Comparison of ENCODE assay signal across 7 mouse cellular contexts in the genomic region with DNA sequence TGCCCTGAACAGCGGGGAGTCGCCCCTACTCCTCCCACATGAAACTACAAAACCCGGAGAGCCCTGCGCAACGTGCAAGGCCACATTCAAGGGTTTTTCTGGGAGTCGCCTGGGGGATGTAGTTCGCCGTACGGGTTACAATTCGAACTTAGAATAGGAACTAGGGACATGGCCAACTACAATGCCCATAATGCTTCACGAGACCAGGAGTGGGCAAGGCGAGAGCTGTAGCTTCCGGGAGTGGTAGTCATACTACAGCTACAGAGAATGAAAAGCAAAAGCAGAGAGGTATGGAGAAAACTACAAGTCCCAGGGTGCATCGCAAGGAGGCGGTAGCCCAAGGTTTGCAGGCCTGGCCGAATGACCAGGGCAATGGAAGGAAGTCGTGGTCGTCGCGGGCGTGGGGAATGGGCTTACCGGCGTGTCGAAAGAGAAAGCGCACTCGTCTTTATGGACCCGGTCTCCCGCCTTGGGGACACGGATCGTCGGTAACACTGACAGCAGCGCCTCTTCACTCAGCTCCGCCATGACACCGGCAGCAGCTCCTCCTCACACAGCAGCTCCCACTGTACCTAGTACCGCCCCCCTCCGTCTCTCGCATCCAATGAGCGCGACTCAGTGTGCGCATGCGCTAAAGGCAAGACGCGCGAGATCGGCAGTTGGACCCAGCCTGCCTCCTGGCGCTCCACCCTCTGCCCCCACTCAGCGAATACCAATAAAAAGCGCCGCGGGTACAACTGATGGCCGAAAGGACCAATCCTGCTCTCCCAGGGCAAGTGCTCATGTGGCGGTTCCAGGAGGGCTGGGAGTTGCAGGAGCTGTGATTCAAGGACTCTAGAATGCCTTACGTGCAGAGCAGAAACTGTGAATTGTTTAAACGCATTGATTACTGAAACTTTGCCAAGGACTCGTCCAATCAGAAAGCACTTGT. TPM values are rescaled to one million over a fixed set of nuclear protein-coding genes. Genes with fewer than 3 reads are reported as not detected.
DNase-seq lines count a peak whose midpoint lies in the region; ATAC-seq lines count a peak whose summit lies in the region.

A gene (minus strand): TSS at position 617 of the 931 bp plus-strand sequence.
A gene (plus strand): TSS at position 680 of the 931 bp plus-strand sequence.

- peak within 1 kb of the TSS; percentile 65 for H3K4me3 ChIP-seq in embryonic facial prominence, embryonic 11.5 days (ENCODE audit: low read depth, low read length)
- H3K4me3 ChIP-seq in limb, embryonic 10.5 days = peak within 1 kb of the TSS; percentile 80
- peak within 1 kb of the TSS; percentile 51 for H3K4me3 ChIP-seq in midbrain, embryonic 13.5 days (replicated peaks)

- peaks cover 5% of the 10 kb centered on the region for H3K36me3 ChIP-seq in embryonic facial prominence, embryonic 11.5 days (replicated peaks; ENCODE audit: control insufficient read depth, insufficient read depth, low read depth, low read length)
- peaks cover 64% of the 10 kb centered on the region for H3K36me3 ChIP-seq in limb, embryonic 10.5 days
- H3K36me3 ChIP-seq in midbrain, embryonic 13.5 days = peaks cover 37% of the 10 kb centered on the region

- H3K4me2 ChIP-seq in embryonic facial prominence, embryonic 11.5 days (ENCODE audit: low read depth, low read length) = peak within 1 kb of the TSS; percentile 87
- H3K4me2 ChIP-seq in midbrain, embryonic 13.5 days (replicated peaks) = peak within 1 kb of the TSS; percentile 89

- DNase-seq in adrenal gland, postnatal 14 days = peak; percentile 99
- peak; percentile 100 for DNase-seq in embryonic facial prominence, embryonic 11.5 days (ENCODE audit: low spot score)
- peak; percentile 100 for DNase-seq in kidney, adult 11 months
- peak; percentile 96 for DNase-seq in limb, embryonic 10.5 days (ENCODE audit: low spot score)
- peak; percentile 98 for DNase-seq in spleen, adult 12 weeks (ENCODE audit: low spot score)

- no peaks in the 10 kb centered on the region for H3K27me3 ChIP-seq in embryonic facial prominence, embryonic 11.5 days (ENCODE audit: control insufficient read depth, insufficient read depth, low read length)
- H3K27me3 ChIP-seq in limb, embryonic 10.5 days (ENCODE audit: low read depth, poor library complexity, severe bottlenecking) = no peaks in the 10 kb centered on the region
- no peaks in the 10 kb centered on the region for H3K27me3 ChIP-seq in midbrain, embryonic 13.5 days

- under 1% methylated on average over 55 of the region's 55 CpGs for WGBS in embryonic facial prominence, embryonic 11.5 days
- under 1% methylated on average over 55 of the region's 55 CpGs for WGBS in limb, embryonic 10.5 days
- under 1% methylated on average over 55 of the region's 55 CpGs for WGBS in midbrain, embryonic 13.5 days

- H3K9ac ChIP-seq in embryonic facial prominence, embryonic 11.5 days (replicated peaks; ENCODE audit: low read length) = peak within 1 kb of the TSS; percentile 73
- peak within 1 kb of the TSS; percentile 72 for H3K9ac ChIP-seq in midbrain, embryonic 13.5 days (replicated peaks)

- H3K9me3 ChIP-seq in embryonic facial prominence, embryonic 11.5 days (replicated peaks; ENCODE audit: control insufficient read depth, low read length) = no peaks in the 10 kb centered on the region
- no peaks in the 10 kb centered on the region for H3K9me3 ChIP-seq in limb, embryonic 10.5 days (replicated peaks)
- H3K9me3 ChIP-seq in midbrain, embryonic 13.5 days = no peaks in the 10 kb centered on the region

- H3K27ac ChIP-seq in embryonic facial prominence, embryonic 11.5 days (replicated peaks; ENCODE audit: low read depth, low read length) = peak within 1 kb of the TSS; percentile 72
- peak within 1 kb of the TSS; percentile 90 for H3K27ac ChIP-seq in limb, embryonic 10.5 days
- H3K27ac ChIP-seq in midbrain, embryonic 13.5 days = peak within 1 kb of the TSS; percentile 92

- ATAC-seq in embryonic facial prominence, embryonic 11.5 days (replicated peaks; ENCODE audit: insufficient number of reproducible peaks, low FRiP score, low TSS enrichment, low read depth) = peak; percentile 95
- ATAC-seq in granulocyte monocyte progenitor cell, adult 5-6 weeks (replicated peaks; ENCODE audit: poor library complexity, severe bottlenecking) = peak; percentile 71
- peak; percentile 97 for ATAC-seq in midbrain, embryonic 13.5 days

- no peaks in the 10 kb centered on the region for H3K4me1 ChIP-seq in embryonic facial prominence, embryonic 11.5 days (ENCODE audit: control insufficient read depth, insufficient read depth, low read length)
- H3K4me1 ChIP-seq in limb, embryonic 10.5 days = peaks cover 34% of the 10 kb centered on the region
- H3K4me1 ChIP-seq in midbrain, embryonic 13.5 days (replicated peaks) = peaks cover 35% of the 10 kb centered on the region

RNA-seq across cellular contexts. Expression of the first gene that starts in this region (rescaled TPM):
- 83.2 and 103 TPM in 2 replicates for total RNA-seq in adrenal gland, postnatal 14 days (2021)
- 128 and 133 TPM in 2 replicates for polyA plus RNA-seq in embryonic facial prominence, embryonic 11.5 days (2014; fragmentation: Nextera tagmentation; extraction: Ambion mirVana)
- 88.8 and 89.4 TPM in 2 replicates for total RNA-seq in granulocyte monocyte progenitor cell, adult 5-6 weeks (2014; fragmentation: Nextera tagmentation)
- 93.5 and 98.6 TPM in 2 replicates for total RNA-seq in granulocyte monocyte progenitor cell, adult 5-6 weeks (2017)
- polyA plus RNA-seq in limb, embryonic 10.5 days (2016; fragmentation: Nextera tagmentation; extraction: Ambion mirVana) = 200 and 209 TPM in 2 replicates
- polyA plus RNA-seq in midbrain, embryonic 13.5 days (2015; fragmentation: Nextera tagmentation; extraction: Ambion mirVana) = 202 and 204 TPM in 2 replicates

RNA-seq across cellular contexts. Expression of the second gene that starts in this region (rescaled TPM):
- total RNA-seq in adrenal gland, postnatal 14 days (2021) = 22.2 and 26.1 TPM in 2 replicates
- polyA plus RNA-seq in embryonic facial prominence, embryonic 11.5 days (2014; fragmentation: Nextera tagmentation; extraction: Ambion mirVana) = 210 and 212 TPM in 2 replicates
- 86.1 and 89.0 TPM in 2 replicates for total RNA-seq in granulocyte monocyte progenitor cell, adult 5-6 weeks (2014; fragmentation: Nextera tagmentation)
- 128 and 162 TPM in 2 replicates for total RNA-seq in granulocyte monocyte progenitor cell, adult 5-6 weeks (2017)
- polyA plus RNA-seq in limb, embryonic 10.5 days (2016; fragmentation: Nextera tagmentation; extraction: Ambion mirVana) = 243 and 250 TPM in 2 replicates
- 82.7 and 89.5 TPM in 2 replicates for polyA plus RNA-seq in midbrain, embryonic 13.5 days (2015; fragmentation: Nextera tagmentation; extraction: Ambion mirVana)

Comparison
In these comparisons a context has a peak if more than half of its experiments do, and no peak if none do; other contexts are left out.
1. Peak in every context shown above with its lines: DNase-seq, ATAC-seq, H3K4me3 ChIP-seq and H3K27ac ChIP-seq.